Mouse (Mus musculus) heart, embryonic 16.5 days (tissue): ENCODE measurements around the gene Rab14. TPM values are rescaled to one million over a fixed set of nuclear protein-coding genes. Genes with fewer than 3 reads are reported as not detected.

Experiments
- ATAC-seq: fragments of 200-750 bp; cut with Nextera tagmentation; replicated peaks from 2 replicates; pipeline ENCODE4 v1.8.0; 2017; ENCODE audit warnings: moderate number of reproducible peaks; ENCODE audit not compliant: insufficient read depth, low FRiP score; ENCODE audit errors: extremely low read depth
- H3K27ac ChIP-seq: fragments of 300-500 bp; sonication (generic); 2 replicates; pipeline ENCODE4 v1.5.1; 2014; ENCODE audit warnings: mild to moderate bottlenecking, low read length, control low read depth, moderate library complexity
- H3K27me3 ChIP-seq: fragments of 300-500 bp; sonication (generic); 2 replicates; pipeline ENCODE4 v1.6.1; 2014; ENCODE audit warnings: low read length, mixed read lengths; ENCODE audit not compliant: control insufficient read depth, insufficient read depth
- H3K36me3 ChIP-seq: fragments of 300-500 bp; sonication (generic); 2 replicates; pipeline ENCODE4 v1.6.1; 2014; ENCODE audit not compliant: control insufficient read depth, insufficient read depth
- H3K4me1 ChIP-seq: fragments of 300-500 bp; sonication (generic); 2 replicates; pipeline ENCODE4 v1.6.1; 2014; ENCODE audit warnings: low read length, mixed read lengths; ENCODE audit not compliant: control insufficient read depth, insufficient read depth
- H3K4me2 ChIP-seq: fragments of 300-500 bp; sonication (generic); 2 replicates; pipeline ENCODE4 v1.6.1; 2014; ENCODE audit warnings: low read depth, mild to moderate bottlenecking, control low read depth, low read length
- H3K4me3 ChIP-seq: fragments of 300-500 bp; sonication (generic); 2 replicates; pipeline ENCODE4 v1.5.1; 2014; ENCODE audit warnings: mild to moderate bottlenecking, control low read depth, low read length
- H3K9ac ChIP-seq: fragments of 300-500 bp; sonication (generic); 2 replicates; pipeline ENCODE4 v1.6.1; 2014; ENCODE audit warnings: low read length, control low read depth
- H3K9me3 ChIP-seq: fragments of 300-500 bp; sonication (generic); replicated peaks from 2 replicates; pipeline ENCODE4 v1.6.1; 2016; ENCODE audit warnings: low read length; ENCODE audit not compliant: control insufficient read depth
- WGBS: fragments of 180-500 bp; shearing (Covaris S2); extraction: QIAGEN DNeasy Blood & Tissue Kit; methylation state at CpG from one replicate; pipeline ENCODE4 v1.1.7; 2014; 5-methylcytosine and 5-hydroxymethylcytosine counted together
- polyA plus RNA-seq: library from polyadenylated mRNA; unstranded; fragments of >200 nt; fragmentation: Nextera tagmentation; extraction: Ambion mirVana; gene quantifications from 2 replicates; pipeline ENCODE4 v1.2.1, GENCODE M21; 2015

Gene Rab14
- polyA plus RNA-seq, 1 experiment from 2014 or later: 256 TPM

DNA sequence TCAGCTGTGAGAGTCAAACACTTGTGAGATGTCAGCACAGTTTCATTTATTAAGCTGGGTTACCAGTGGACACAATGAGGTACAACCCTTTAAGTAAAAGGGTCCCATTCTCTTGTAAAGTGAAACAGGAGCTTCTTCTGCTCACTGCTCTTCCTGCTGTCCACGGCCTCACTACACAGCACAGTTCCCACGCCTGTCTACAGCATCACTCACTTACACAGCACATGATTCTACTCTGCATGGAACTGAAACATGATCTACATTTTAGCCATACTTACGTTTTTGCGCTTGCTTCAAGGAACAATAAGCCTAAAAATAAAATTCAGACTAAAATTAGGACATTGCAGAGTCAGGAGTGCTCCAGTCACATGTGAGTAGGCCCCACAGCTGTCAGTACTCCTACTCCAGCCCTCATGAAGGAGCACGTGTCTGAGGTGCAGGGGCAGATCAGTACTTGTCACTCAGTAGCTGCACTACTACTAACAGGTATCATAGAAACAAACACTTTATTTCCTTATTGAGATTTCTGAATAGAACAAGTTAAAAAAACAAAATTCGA, 17.7 kb downstream of the Rab14 start:
- 55% methylated on average over 6 of the region's 6 CpGs for WGBS
- peak; percentile 86 for ATAC-seq
- Histone ChIP-seq H3K9me3 (no peaks in the 10 kb centered on the region), H3K4me2 (no peak overlapping the region), H3K9ac (no peak overlapping the region), H3K4me1 (peaks cover 17% of the 10 kb centered on the region; the same call in 1 of the 2 replicates), H3K36me3 (peaks cover 46% of the 10 kb centered on the region), H3K4me3 (no peak overlapping the region), H3K27me3 (no peaks in the 10 kb centered on the region), H3K27ac (peak overlapping the region; percentile 76)

- H3K27ac ChIP-seq: no peak overlapping the region
- no peaks in the 10 kb centered on the region for H3K27me3 ChIP-seq
- WGBS: 73% methylated on average over 3 of the region's 3 CpGs
- no peak overlapping the region for H3K9ac ChIP-seq
- peaks cover 58% of the 10 kb centered on the region for H3K36me3 ChIP-seq
- no peaks in the 10 kb centered on the region for H3K9me3 ChIP-seq
- H3K4me1 ChIP-seq: peaks cover 8% of the 10 kb centered on the region
- H3K4me2 ChIP-seq: no peak overlapping the region
- no peak overlapping the region for H3K4me3 ChIP-seq
- no peak for ATAC-seq
These were observed 22.8 kb downstream of the Rab14 start for GRCm38 (mm10) chr2:35178153-35178552.

GRCm38 (mm10) chr2:35175281-35176065, 25.4 kb downstream of the Rab14 start:
- peaks cover 13% of the 10 kb centered on the region for H3K4me1 ChIP-seq
- no peaks in the 10 kb centered on the region for H3K9me3 ChIP-seq
- no peak overlapping the region for H3K4me3 ChIP-seq
- H3K27me3 ChIP-seq: no peaks in the 10 kb centered on the region
- WGBS: 86% methylated on average over 12 of the region's 12 CpGs
- no peak overlapping the region for H3K9ac ChIP-seq
- H3K36me3 ChIP-seq: peaks cover 61% of the 10 kb centered on the region
- no peak overlapping the region for H3K27ac ChIP-seq
- no peak for ATAC-seq
- H3K4me2 ChIP-seq: no peak overlapping the region

- Histone ChIP-seq H3K4me2 (no peak overlapping the region), H3K27me3 (no peaks in the 10 kb centered on the region), H3K9ac (no peak overlapping the region), H3K4me3 (no peak overlapping the region), H3K36me3 (peaks cover 59% of the 10 kb centered on the region), H3K9me3 (no peaks in the 10 kb centered on the region), H3K4me1 (peaks cover 13% of the 10 kb centered on the region), H3K27ac (peak overlapping the region; percentile 39; the same call in 1 of the 2 replicates)
- no peak for ATAC-seq
- WGBS: 32% methylated on average over 5 of the region's 5 CpGs
These were observed 26.8 kb downstream of the Rab14 start for GRCm38 (mm10) chr2:35174100-35174499.

DNA sequence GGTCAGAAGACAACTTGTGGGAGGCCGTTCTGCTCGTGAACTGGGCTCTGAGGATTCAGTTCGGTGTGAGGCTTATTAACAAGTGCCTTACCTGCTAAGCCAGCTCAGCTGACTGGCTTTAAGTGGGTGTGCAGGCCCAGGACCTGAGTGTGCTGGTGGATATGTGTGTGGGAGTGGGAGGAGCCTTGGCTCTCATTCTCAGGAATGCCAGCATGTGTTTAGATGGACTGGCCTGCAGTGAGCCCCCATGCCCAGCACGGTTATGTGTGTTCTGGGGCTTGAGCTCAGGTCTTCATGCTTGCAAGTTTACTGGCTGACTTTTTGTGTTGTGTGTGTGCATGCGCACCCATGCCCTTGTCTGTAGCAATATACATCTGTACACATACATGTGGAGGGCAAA, 27.3 kb downstream of the Rab14 start:
- peaks cover 13% of the 10 kb centered on the region for H3K4me1 ChIP-seq
- no peak for ATAC-seq

DNA sequence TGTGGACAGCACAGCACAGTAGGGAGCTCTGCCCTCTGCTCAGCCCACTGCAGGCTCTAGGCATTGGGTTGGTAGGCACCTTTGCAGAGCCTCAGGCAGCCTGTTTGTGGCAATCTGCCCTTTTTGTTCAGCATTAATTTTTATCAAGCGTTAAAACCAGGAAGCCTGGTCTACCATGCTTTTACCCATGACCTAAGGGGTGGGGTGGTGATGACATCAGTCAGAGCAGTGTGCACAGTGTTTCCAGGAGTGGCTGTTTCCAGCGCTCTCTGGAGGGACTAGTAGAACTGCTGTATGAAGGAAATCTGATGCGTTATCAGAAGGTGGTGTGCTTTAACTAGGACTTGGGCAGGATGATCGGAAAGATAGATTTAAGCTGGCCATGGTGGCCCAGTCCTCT, 28.7 kb downstream of the Rab14 start:
- no peak overlapping the region for H3K4me2 ChIP-seq
- H3K4me1 ChIP-seq: peaks cover 12% of the 10 kb centered on the region
- 0 out of 2 replicates have a peak, but pooled peaks have one; percentile 11 for ATAC-seq
- H3K27me3 ChIP-seq: no peaks in the 10 kb centered on the region
- H3K36me3 ChIP-seq: peaks cover 55% of the 10 kb centered on the region
- H3K27ac ChIP-seq: peak overlapping the region; percentile 92
- no peaks in the 10 kb centered on the region for H3K9me3 ChIP-seq
- no peak overlapping the region for H3K4me3 ChIP-seq
- H3K9ac ChIP-seq: no peak overlapping the region
- WGBS: 78% methylated on average over 4 of the region's 4 CpGs

More for the DNA sequence above, 27.3 kb downstream of the Rab14 start:
- Histone ChIP-seq H3K36me3 (peaks cover 55% of the 10 kb centered on the region), H3K4me3 (no peak overlapping the region), H3K27me3 (no peaks in the 10 kb centered on the region), H3K9me3 (no peaks in the 10 kb centered on the region), H3K4me2 (no peak overlapping the region), H3K27ac (no peak overlapping the region), H3K9ac (no peak overlapping the region)
- WGBS: 92% methylated on average over 5 of the region's 5 CpGs

DNA sequence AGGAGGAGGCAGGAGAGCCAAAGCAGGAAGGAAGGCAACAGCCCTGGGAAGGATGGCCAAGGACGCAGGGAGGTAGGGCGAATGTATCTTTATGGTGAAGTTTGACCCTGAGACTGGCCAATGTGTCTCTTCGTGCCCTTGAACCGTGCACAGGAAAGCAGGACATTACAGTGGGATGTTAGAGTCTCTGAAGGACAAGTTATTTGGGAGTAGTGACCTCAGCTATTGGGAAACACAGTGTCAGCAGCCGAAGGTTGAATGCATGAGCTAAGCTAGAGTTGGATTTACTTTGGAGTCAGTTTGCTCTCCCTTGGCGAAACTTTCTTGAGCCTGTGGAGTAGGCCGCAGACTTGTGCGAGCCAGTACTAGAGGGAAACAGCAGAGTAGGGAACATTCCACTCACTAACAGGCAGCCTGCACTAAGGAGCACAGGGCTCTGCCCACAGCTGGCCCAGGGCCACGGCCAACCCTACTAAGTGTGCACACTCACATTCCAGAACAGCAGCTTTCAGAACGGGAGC, 29.5 kb downstream of the Rab14 start:
- H3K4me1 ChIP-seq: peaks cover 12% of the 10 kb centered on the region
- peaks cover 61% of the 10 kb centered on the region for H3K36me3 ChIP-seq
- H3K27ac ChIP-seq: peak overlapping the region; percentile 92
- no peak overlapping the region for H3K4me2 ChIP-seq
- peak overlapping the region; percentile 52 for H3K9ac ChIP-seq
- H3K9me3 ChIP-seq: no peaks in the 10 kb centered on the region
- ATAC-seq: peak; percentile 93
- H3K27me3 ChIP-seq: no peaks in the 10 kb centered on the region
- H3K4me3 ChIP-seq: no peak overlapping the region
- WGBS: 57% methylated on average over 10 of the region's 10 CpGs

DNA sequence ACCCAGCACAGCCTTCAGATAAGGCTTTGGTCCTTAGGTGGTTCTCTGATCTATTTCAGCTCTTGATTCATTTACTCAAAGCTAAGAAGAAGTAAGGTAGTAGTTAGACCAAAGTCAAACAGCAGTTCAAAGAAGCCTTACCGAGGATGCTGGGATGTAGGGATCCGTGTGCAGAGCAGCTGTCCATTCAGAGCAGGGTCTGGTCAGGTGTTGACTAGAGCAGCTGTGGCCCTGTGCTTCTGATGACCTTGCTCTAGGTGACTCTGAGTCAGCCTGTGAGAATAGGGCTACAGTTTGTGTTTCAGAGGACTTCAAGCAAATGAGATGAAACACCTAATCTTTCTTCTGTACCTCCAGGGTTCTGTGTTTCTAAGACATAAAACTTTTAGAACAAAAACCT, 31.5 kb downstream of the Rab14 start:
- H3K9me3 ChIP-seq: no peaks in the 10 kb centered on the region
- H3K36me3 ChIP-seq: peaks cover 57% of the 10 kb centered on the region
- H3K27ac ChIP-seq: no peak overlapping the region
- WGBS: 72% methylated on average over 2 of the region's 2 CpGs
- no peak for ATAC-seq
- no peak overlapping the region for H3K4me3 ChIP-seq
- no peak overlapping the region for H3K9ac ChIP-seq
- no peaks in the 10 kb centered on the region for H3K27me3 ChIP-seq
- H3K4me1 ChIP-seq: peaks cover 12% of the 10 kb centered on the region
- no peak overlapping the region for H3K4me2 ChIP-seq

DNA sequence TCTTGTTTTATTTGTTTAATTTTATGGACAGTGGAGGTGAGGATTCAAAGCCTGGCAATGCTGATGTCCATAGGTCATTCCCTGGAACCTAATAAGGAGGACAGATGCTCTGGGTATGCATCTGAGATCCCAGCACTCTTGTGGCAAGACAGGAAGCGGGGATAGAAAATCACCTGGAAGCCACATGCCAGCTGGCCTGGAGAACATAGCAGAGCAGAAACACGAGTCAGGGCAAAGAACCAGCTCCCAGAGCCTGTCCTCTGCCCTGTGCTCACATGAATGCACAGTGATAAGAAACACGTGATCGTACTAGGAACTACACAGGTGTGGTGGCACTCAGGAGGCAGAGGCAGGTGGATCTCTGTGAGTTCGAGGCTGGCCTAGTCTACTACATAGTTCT, 34.1 kb downstream of the Rab14 start:
- WGBS: 90% methylated on average over 5 of the region's 5 CpGs

More for the DNA sequence above, 34.1 kb downstream of the Rab14 start:
- Histone ChIP-seq H3K9me3 (no peaks in the 10 kb centered on the region), H3K27me3 (no peaks in the 10 kb centered on the region), H3K4me2 (no peak overlapping the region), H3K36me3 (peaks cover 63% of the 10 kb centered on the region), H3K4me1 (peaks cover 7% of the 10 kb centered on the region), H3K9ac (no peak overlapping the region), H3K27ac (no peak overlapping the region), H3K4me3 (no peak overlapping the region)
- ATAC-seq: no peak
